Mouse (Mus musculus) embryo, embryonic 10.5 days (tissue): ENCODE data around the gene Tbc1d22a.
"Not testable (repeated sequence)": the region's sequence is repeated elsewhere in the genome, so short reads cannot be mapped to it uniquely, and the experiment has no call there.

Source experiments
- DNase-seq: peaks from one replicate; pipeline ENCODE4 v3.0.0-alpha.2; 2015; ENCODE audit warnings: low spot score

The Tbc1d22a gene

GRCm38 (mm10) chr15:86213753-86214548 lies at the start of gene Tbc1d22a:
TSS of gene Tbc1d22a (plus strand) at chr15:86214459.
- DNase-seq, result peak; percentile 97

DNA sequence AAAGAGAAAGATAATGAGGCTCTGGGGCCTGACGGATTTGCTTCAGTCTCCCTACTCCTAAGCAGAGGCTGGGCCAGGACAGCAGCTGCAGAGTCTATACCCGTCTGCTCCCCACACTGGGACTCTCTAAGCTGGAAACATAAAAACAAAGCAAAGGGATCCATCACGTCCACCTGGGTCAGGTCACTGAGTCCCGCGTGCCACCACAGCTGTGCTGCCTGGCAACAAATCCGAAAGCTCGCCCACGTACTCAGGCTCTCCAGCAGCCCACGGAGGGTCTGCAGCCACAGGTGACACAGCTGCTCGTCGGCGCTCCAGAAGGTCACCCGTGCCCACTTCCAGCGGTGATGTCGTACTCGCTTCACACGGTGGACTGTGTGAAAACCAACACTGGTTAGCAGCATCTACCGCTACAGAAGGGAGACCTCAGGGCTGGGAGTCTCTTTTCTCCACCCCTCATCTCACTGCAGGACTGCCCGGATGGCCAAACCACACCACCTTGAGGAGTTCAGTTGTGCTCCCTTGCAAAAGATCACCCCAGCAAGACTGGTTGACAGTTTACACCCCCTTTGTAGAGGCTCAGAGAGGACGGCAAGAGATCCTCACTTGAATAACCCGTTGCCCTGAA lies 49.4 kb upstream of the Tbc1d22a start:
- DNase-seq, result no peak

GRCm38 (mm10) chr15:86165811-86166590 lies 48.3 kb upstream of the Tbc1d22a start:
- DNase-seq, result no peak

- no peak for DNase-seq
Observed at GRCm38 (mm10) chr15:86167032-86167655, 47.1 kb upstream of the Tbc1d22a start.

GRCm38 (mm10) chr15:86167787-86168504 lies 46.3 kb upstream of the Tbc1d22a start:
- no peak for DNase-seq

GRCm38 (mm10) chr15:86168505-86168867 lies 45.8 kb upstream of the Tbc1d22a start:
- no peak for DNase-seq

- no peak for DNase-seq
Observed at GRCm38 (mm10) chr15:86168941-86169816, 45.1 kb upstream of the Tbc1d22a start.

GRCm38 (mm10) chr15:86169817-86170110 lies 44.5 kb upstream of the Tbc1d22a start:
- no peak for DNase-seq

GRCm38 (mm10) chr15:86171316-86171715 lies 42.9 kb upstream of the Tbc1d22a start:
- no peak for DNase-seq

GRCm38 (mm10) chr15:86172124-86172523 lies 42.1 kb upstream of the Tbc1d22a start:
- no peak for DNase-seq

DNA sequence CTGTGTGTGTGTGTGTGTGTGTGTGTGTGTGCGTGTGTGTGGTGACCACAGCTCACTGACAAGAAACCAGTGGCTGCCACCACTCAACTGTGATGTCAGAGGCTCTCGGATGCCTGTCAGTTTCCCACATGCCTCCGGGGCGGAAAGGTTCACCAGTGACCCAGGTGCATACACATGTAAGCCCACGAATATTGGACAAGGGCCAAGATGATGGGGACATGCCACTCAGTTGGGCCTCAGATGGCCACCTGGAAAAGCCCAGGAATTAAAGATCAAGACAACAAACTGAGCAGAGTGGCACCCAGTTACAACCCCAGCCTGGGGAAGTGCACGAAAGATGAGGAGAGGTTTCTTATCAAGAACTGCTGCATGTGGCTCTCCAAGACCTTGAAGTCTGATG lies 41.7 kb upstream of the Tbc1d22a start:
- DNase-seq, result no peak

DNA sequence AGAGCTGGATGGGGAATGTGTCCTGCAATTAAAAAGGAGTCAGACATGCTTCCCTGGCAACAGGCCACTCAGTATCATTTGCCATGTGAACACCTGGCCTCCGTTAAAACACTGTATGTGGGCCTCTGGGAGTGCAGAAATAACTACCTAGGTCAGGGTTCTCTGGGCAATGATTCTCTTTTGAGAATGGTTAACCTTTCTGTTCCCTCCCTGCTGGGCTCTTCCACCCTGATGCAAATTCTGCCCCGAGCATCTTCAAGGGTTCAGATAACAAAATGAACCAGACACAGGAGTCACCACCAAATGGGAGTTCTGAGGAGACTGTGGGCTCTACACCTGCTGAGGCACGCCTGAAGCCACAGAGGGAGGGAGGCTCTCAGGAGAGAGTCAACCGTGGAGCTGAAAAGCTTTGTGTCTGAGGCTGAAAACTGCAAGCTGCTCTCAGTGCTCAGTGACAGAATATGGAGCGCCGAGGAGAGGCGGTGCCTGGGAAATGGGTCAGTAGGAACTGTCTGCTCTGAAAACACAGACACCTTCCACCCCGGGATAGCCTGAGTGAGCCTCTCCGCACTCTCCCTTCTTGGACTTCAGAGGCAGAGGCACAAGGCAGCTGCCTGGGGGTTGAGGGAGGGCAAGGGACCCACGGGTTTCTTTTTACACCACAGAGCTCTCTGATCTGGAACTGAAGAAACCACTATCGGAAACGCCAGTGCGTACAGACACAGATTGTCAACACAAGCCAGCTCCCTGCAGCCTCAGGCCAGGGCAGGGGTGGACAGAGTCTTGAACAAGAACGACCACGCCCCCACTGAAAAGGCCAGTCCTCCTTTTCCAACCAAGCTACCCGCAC lies 40.9 kb upstream of the Tbc1d22a start:
- no peak for DNase-seq

GRCm38 (mm10) chr15:86175253-86176050 lies 38.8 kb upstream of the Tbc1d22a start:
- no peak for DNase-seq

DNA sequence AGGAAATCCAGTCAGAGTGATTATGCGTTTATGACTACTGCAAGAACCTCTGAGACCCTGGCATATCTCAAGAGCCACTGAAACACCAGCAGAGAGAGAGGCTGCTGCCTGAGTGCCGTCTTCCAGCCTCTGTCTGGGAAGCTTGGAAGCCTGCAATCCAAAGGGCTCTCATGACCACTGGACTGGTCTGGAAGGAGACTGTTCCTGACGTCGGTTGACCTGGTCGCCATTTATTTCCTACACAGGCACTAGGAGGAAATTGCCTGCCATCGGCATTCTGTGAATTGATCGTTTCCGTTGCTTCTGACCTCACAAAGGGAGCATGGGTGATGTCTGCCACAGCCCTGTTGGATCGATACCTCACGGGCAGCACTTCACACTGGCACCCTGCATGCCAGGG lies 38.1 kb upstream of the Tbc1d22a start:
- no peak for DNase-seq

GRCm38 (mm10) chr15:86176771-86177702 lies 37.2 kb upstream of the Tbc1d22a start:
- no peak for DNase-seq

DNA sequence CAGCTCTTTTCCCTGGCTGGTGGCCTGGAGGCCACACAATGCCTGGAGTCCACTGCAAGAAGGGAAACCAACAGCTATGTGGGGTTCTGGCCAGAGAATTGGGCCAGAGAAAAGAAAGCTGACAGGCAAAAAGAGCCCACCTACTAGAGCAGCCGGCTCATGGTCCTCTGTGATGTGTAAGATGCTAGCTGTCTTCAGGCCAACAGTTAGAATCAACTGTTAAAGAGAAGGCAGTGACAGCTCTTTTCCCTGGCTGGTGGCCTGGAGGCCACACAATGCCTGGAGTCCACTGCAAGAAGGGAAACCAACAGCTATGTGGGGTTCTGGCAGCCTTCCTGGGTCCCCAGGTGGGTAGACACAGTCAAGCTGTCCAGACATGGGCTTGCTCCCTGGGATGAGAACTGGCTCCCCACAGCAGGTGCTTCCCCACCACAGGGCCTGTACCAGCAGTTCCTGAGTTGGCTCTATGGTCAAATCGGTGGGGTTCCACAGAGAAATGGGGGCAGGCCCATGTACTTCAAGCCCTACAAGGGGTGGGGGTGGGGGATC lies 36.5 kb upstream of the Tbc1d22a start:
- not testable (repeated sequence) for DNase-seq

DNA sequence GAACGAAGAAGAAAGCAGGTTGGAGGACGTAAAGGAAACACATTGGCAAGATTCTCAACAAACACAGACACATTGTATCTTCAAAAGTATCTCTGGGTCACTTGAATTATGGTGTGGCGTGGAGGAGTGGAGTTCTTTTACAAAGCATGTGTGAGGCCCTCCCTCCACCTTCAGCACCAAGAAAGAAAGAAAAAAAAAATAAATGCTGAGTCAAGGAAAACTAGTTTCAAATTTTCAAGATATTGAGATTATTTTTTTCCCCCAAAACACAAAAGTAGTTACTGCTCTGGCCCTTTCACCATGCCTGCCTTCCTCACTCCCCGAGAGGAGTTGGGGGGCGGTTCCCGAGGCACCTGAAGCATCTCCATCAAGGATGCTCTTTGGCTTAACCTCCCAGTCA lies 35.7 kb upstream of the Tbc1d22a start:
- no peak for DNase-seq

GRCm38 (mm10) chr15:86180427-86180826 lies 33.8 kb upstream of the Tbc1d22a start:
- DNase-seq, result no peak
